Mouse (Mus musculus): ENCODE data around the gene Gm28043. TPM values are rescaled to one million over a fixed set of nuclear protein-coding genes. Genes with fewer than 3 reads are reported as not detected.

Gm28043 gene
- 0.59 TPM for polyA plus RNA-seq (2015; fragmentation: Illumina TruSeq; extraction: RNeasy Lipid Tissue Mini Kit (QIAGEN cat#74804); ENCODE audit: insufficient read depth, low read depth, low replicate concordance)

GRCm38 (mm10) chr17:29614115-29615023, at the start of gene Gm28043, which contains the start of gene Rnf8:
Gene Gm28043, plus strand, starts transcription at chr17:29614876.
Gene Rnf8, plus strand, starts transcription at chr17:29614790.

GRCm38 (mm10) chr17:29660076-29660761, 45.5 kb downstream of the Gm28043 start, which contains the start of gene Cmtr1:
Gene Cmtr1, plus strand, starts transcription at chr17:29660595.

GRCm38 (mm10) chr17:29716732-29717445, 102.2 kb downstream of the Gm28043 start, which contains the start of gene Ccdc167:
Gene Ccdc167, minus strand, starts transcription at chr17:29717044.

Other genes starting within 250 kb of the Gm28043 start
- gene Pim1, start 124.1 kb upstream of the Gm28043 start, polyA plus RNA-seq (2015; fragmentation: Illumina TruSeq; extraction: RNeasy Lipid Tissue Mini Kit (QIAGEN cat#74804); ENCODE audit: insufficient read depth, low read depth, low replicate concordance) = 6.6 TPM
- gene Gm17657, start 65.2 kb upstream of the Gm28043 start, polyA plus RNA-seq (2015; fragmentation: Illumina TruSeq; extraction: RNeasy Lipid Tissue Mini Kit (QIAGEN cat#74804); ENCODE audit: insufficient read depth, low read depth, low replicate concordance) = not detected
- gene Tbc1d22b, start 65.1 kb upstream of the Gm28043 start, polyA plus RNA-seq (2015; fragmentation: Illumina TruSeq; extraction: RNeasy Lipid Tissue Mini Kit (QIAGEN cat#74804); ENCODE audit: insufficient read depth, low read depth, low replicate concordance) = 5.9 TPM
- gene Tmem217, start 62.5 kb upstream of the Gm28043 start, polyA plus RNA-seq (2015; fragmentation: Illumina TruSeq; extraction: RNeasy Lipid Tissue Mini Kit (QIAGEN cat#74804); ENCODE audit: insufficient read depth, low read depth, low replicate concordance) = not detected
- gene Rnf8, start 86 bp upstream of the Gm28043 start, polyA plus RNA-seq (2015; fragmentation: Illumina TruSeq; extraction: RNeasy Lipid Tissue Mini Kit (QIAGEN cat#74804); ENCODE audit: insufficient read depth, low read depth, low replicate concordance) = 18.0 TPM
- 9.2 TPM for gene Cmtr1, start 45.7 kb downstream of the Gm28043 start, polyA plus RNA-seq (2015; fragmentation: Illumina TruSeq; extraction: RNeasy Lipid Tissue Mini Kit (QIAGEN cat#74804); ENCODE audit: insufficient read depth, low read depth, low replicate concordance)
- gene Ccdc167, start 102.2 kb downstream of the Gm28043 start, polyA plus RNA-seq (2015; fragmentation: Illumina TruSeq; extraction: RNeasy Lipid Tissue Mini Kit (QIAGEN cat#74804); ENCODE audit: insufficient read depth, low read depth, low replicate concordance) = 5.4 TPM

Measured in pancreas, adult 10 weeks (tissue).